Mouse (Mus musculus): ENCODE results near the gene Dennd4c.

The Dennd4c gene

GRCm38 (mm10) chr4:86734088-86734841 lies 14.1 kb upstream of the Dennd4c start:
- TF ChIP-seq GATA4 (IDR thresholded peaks at IDR 0.05; ENCODE audit: insufficient replicate concordance, low read length): no peak

- no peak for TF ChIP-seq GATA4 (IDR thresholded peaks at IDR 0.05; ENCODE audit: insufficient replicate concordance, low read length)
These were observed 8.9 kb upstream of the Dennd4c start for GRCm38 (mm10) chr4:86739308-86739993.

GRCm38 (mm10) chr4:86749361-86749841 lies 1.0 kb downstream of the Dennd4c start:
- no peak for TF ChIP-seq GATA4 (IDR thresholded peaks at IDR 0.05; ENCODE audit: insufficient replicate concordance, low read length)

- no peak for TF ChIP-seq GATA4 (IDR thresholded peaks at IDR 0.05; ENCODE audit: insufficient replicate concordance, low read length)
These were observed 2.1 kb downstream of the Dennd4c start for GRCm38 (mm10) chr4:86750346-86750945.

- no peak for TF ChIP-seq GATA4 (IDR thresholded peaks at IDR 0.05; ENCODE audit: insufficient replicate concordance, low read length)
These were observed 16.0 kb downstream of the Dennd4c start for GRCm38 (mm10) chr4:86764307-86764706.

- TF ChIP-seq GATA4 (IDR thresholded peaks at IDR 0.05; ENCODE audit: insufficient replicate concordance, low read length): no peak
These were observed 29.2 kb downstream of the Dennd4c start for GRCm38 (mm10) chr4:86777587-86777986.

- no peak for TF ChIP-seq GATA4 (IDR thresholded peaks at IDR 0.05; ENCODE audit: insufficient replicate concordance, low read length)
These were observed 62.2 kb downstream of the Dennd4c start for GRCm38 (mm10) chr4:86810604-86811003.

GRCm38 (mm10) chr4:86814850-86815249 lies 66.5 kb downstream of the Dennd4c start:
- no peak for TF ChIP-seq GATA4 (IDR thresholded peaks at IDR 0.05; ENCODE audit: insufficient replicate concordance, low read length)

GRCm38 (mm10) chr4:86823169-86823568 lies 74.8 kb downstream of the Dennd4c start:
- TF ChIP-seq GATA4 (IDR thresholded peaks at IDR 0.05; ENCODE audit: insufficient replicate concordance, low read length): no peak

- TF ChIP-seq GATA4 (IDR thresholded peaks at IDR 0.05; ENCODE audit: insufficient replicate concordance, low read length): no peak
These were observed 76.8 kb downstream of the Dennd4c start for GRCm38 (mm10) chr4:86825143-86825542.

GRCm38 (mm10) chr4:86831896-86832295 lies 83.5 kb downstream of the Dennd4c start:
- TF ChIP-seq GATA4 (IDR thresholded peaks at IDR 0.05; ENCODE audit: insufficient replicate concordance, low read length): no peak

GRCm38 (mm10) chr4:86845384-86845783 lies 97.0 kb downstream of the Dennd4c start:
- peak; percentile 12; the same call in 1 of the 2 replicates for TF ChIP-seq GATA4 (IDR thresholded peaks at IDR 0.05; ENCODE audit: insufficient replicate concordance, low read length)

- peak; percentile 92 for TF ChIP-seq GATA4 (IDR thresholded peaks at IDR 0.05; ENCODE audit: insufficient replicate concordance, low read length)
These were observed 98.9 kb downstream of the Dennd4c start for GRCm38 (mm10) chr4:86847246-86847645.

GRCm38 (mm10) chr4:86851331-86851730 lies 103.0 kb downstream of the Dennd4c start:
- no peak for TF ChIP-seq GATA4 (IDR thresholded peaks at IDR 0.05; ENCODE audit: insufficient replicate concordance, low read length)

- no peak for TF ChIP-seq GATA4 (IDR thresholded peaks at IDR 0.05; ENCODE audit: insufficient replicate concordance, low read length)
These were observed 103.7 kb downstream of the Dennd4c start for GRCm38 (mm10) chr4:86852018-86852417.
